Mouse (Mus musculus) embryonic fibroblast, embryonic 13.5 days (primary cell): ENCODE data around the gene Dpy19l3.

Experiments
- CTCF ChIP-seq: IDR thresholded peaks from 2 replicates; pipeline ENCODE4 v1.5.1; 2011; ENCODE audit warnings: mild to moderate bottlenecking, control low read depth, low read length, moderate library complexity, borderline replicate concordance; ENCODE audit not compliant: insufficient read depth
- POLR2A ChIP-seq: IDR thresholded peaks from 2 replicates; pipeline ENCODE4 v1.6.1; 2011; ENCODE audit warnings: low read depth, mild to moderate bottlenecking, control low read depth, low read length, moderate library complexity

DNA sequence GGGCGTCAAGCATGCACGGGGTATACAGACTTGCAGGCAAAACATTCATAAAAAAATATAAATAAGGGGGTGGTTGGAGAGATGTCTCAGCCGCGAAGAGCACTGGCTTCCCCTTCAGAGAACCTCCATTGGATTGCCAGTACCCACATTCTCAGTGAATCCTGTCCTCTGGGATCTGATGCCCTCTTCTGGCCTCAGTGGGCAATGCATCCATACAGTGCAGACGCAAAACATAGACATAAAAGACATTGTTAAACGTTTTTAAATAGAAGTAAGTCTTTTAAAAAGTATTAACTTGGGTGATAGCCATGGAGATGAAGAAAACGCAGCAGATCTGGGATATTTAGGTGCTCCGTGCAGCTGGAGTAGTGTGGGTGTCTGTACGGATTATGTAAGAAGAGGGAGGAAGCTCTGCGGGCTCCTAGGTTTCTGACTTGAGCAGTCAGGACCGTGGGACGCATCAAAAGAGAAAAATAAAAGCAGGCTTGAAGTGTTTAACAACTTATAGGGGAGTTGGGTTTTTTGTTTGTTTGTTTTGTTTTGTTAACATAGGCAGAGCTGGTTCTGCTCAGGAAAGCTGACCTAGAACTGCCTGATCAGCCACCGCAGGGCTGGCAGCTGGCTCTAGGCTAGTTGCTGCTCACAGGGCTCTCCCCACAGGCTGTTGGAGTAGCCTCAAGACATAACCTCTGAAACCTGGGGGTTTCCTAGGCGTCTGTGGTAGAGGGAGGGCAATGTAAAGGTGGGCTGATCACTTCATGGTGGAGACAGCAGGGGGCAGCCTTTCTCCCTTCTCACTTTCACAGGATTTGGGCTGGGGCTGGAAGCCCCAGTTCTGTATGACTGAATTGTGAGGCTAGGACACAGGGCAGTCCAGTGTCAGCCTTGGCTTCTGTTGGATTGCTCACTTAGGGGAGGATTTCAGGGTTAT lies 2.5 kb upstream of the Dpy19l3 start:
- peak; percentile 33; the same call in 1 of the 2 replicates for TF ChIP-seq CTCF
- TF ChIP-seq POLR2A = no peak
